Mouse (Mus musculus) frontal cortex, postnatal 14 days (tissue): ENCODE measurements at regions not wholly inside any gene's neighbourhood (a gene's known extent, or its start where the extent isn't known, plus 50 kb on each side); places are given as distances from the start of the nearest gene placed in this dataset.
A peak's percentile ranks its signal among the peaks of the same experiment; 100 is the strongest.

ENCODE experiments used
- DNase-seq, 2 experiments: peaks; one replicate each; pipeline ENCODE4 v3.0.0; 2022; ENCODE audit warnings: low spot score in 2 of 2

- no peak for DNase-seq
These were observed 276.5 kb downstream of the Rnf144b start for GRCm38 (mm10) chr13:47398976-47399375.

GRCm38 (mm10) chr13:47413261-47413660, 290.8 kb downstream of the Rnf144b start:
- DNase-seq = peak; percentile 5 to 11

DNA sequence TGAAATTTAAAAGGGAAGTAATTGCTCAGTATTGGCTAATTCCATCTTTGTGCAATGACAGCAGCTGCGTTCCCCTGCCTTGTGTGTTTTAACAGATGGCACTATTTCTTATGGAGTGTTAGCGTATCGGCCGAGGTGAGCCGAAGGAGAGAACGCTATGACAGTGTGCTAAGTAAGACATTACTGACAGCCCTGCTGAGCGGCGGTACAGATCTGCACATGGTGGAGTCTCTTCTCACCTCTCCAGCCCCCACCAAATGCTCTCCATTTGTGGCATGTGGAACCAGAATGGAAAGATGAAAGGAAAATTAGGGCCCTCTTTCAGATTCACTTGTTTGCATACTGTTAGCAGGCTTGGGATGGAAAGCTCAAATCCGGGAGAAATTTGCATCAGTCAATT, 291.5 kb downstream of the Rnf144b start:
- DNase-seq = peak; percentile 21 to 29

- DNase-seq = no peak
These were observed 307.5 kb downstream of the Rnf144b start for GRCm38 (mm10) chr13:47429856-47430365.

- DNase-seq = no peak
These were observed 308.0 kb downstream of the Rnf144b start for GRCm38 (mm10) chr13:47430409-47430808.

DNA sequence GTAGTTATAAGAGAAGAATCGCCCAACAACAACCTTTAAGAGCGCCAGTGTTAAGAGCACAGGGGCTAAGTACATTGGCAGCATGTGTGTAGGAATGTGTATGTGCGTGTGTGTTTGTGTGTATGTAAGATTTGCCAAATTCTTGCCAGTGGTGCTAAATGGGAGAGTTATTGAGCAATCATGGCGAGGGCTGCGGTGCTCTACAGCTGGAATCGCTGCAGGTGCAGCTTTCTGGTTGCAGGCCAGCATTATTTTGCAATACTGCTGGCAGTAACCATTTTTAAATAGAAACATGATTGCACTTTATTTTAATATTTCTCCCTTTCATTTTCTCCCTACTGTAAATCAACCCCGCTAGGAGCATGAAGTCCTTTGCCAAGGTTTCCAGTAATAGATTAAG, 313.2 kb downstream of the Rnf144b start:
- DNase-seq = no peak

DNA sequence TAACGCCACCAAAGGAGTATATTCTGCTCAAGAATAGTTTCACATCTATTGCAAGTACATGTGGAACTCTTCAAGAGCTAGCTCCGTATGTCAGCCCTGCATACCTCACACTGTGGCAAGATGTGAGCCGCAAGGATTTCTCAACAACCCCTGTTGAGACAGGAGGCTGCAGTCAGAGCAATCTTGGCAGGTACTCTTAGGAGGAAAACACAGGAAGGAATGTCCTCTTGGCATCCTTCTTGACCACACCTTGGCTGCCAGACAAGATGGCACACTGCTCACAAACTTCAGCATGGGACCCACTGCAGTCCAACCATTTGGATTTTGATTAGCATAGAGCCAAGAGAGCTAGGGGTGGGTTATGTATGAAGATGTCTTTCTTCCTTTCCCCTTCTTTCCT, 322.4 kb downstream of the Rnf144b start:
- DNase-seq = no peak

DNA sequence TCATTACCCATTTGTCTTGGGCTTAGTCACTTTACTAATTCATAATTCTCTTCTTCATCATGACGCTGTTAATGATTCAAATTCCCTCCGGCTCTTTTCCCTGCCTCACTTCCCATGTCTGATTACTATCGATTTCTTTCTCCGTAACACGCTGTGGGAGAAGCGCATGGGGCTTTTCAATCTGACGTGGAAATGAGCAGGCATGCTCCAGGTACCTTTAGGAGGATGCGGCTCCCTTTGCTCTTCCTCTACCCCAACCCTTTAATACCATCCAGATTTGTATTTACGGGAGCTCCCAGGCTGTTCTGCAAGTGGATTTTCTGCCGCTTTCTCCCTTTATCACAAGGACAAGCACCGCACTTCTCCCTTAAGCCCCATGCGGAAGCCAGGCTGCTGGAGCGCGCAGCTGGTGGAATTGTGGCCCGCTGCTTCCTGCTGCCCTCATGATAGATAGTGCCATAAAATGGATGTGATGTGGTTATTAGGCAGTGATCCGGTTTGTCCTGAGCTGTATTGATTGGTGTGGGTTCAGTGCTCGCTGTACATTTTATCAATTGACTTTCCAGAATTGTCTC, 329.8 kb downstream of the Rnf144b start:
- DNase-seq = no peak

- no peak for DNase-seq
These were observed 339.7 kb downstream of the Rnf144b start for GRCm38 (mm10) chr13:47462148-47462547.

GRCm38 (mm10) chr13:47471543-47472213, 349.2 kb downstream of the Rnf144b start:
- DNase-seq = no peak

DNA sequence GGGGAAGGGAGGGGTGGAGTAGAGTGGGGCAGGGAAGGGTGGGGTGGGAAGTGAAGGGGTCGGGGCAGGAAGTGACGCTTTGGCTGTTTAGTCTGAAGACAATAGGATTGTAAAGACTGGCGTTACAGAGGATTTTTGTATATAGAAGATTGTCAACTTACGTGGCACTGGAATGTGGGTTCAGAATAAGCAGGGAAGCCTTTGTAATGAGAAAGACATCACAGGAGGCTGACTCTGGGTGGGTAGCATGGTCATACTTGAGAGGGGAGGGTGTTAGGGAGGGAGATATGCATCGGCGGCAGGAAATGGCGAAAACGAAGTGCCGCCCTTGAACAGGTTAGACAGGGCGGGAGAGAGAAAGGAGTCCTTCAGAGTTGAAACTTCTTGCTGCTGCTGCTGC, 357.7 kb downstream of the Rnf144b start:
- no peak for DNase-seq

- DNase-seq = no peak
These were observed 362.4 kb downstream of the Rnf144b start for GRCm38 (mm10) chr13:47484819-47485218.

DNA sequence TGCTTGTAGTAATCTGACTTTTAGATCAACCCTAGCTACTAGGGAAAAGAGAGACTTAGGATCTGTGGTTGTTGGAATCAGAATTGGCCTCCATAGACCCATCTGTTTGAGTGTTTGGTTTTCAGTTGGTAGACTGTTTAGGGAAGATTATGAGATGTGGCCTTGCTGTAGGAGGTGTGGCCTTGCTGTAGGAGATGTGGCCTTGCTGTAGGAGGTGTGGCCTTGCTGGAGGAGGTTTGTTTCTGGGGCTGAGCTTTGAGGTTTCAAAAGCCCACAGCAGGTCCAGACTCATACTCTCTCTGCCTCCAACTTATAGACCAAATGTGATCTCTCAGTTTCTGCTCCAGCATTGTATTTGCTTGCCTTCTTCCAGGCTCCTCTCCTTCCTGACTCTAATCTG, 363.7 kb downstream of the Rnf144b start:
- no peak for DNase-seq

DNA sequence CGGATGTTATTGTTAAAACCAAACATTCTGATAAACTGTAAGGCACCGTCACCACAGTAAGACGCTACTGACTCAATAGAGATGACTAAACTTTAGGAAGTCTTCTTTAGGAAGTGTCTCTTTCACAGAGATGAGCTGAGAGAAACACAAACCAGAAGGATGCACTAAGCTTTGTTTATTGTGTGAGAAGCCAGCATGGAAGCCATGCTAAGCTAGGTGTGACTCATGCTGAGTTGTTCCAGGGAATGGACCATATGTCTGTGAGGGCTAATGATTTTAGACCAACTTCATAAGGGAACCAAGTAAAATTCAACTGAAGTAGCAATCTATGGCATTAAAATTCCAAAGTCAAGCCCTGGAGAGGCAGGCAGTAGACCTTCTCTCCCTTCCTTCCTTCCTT, 364.2 kb downstream of the Rnf144b start:
- no peak for DNase-seq

DNA sequence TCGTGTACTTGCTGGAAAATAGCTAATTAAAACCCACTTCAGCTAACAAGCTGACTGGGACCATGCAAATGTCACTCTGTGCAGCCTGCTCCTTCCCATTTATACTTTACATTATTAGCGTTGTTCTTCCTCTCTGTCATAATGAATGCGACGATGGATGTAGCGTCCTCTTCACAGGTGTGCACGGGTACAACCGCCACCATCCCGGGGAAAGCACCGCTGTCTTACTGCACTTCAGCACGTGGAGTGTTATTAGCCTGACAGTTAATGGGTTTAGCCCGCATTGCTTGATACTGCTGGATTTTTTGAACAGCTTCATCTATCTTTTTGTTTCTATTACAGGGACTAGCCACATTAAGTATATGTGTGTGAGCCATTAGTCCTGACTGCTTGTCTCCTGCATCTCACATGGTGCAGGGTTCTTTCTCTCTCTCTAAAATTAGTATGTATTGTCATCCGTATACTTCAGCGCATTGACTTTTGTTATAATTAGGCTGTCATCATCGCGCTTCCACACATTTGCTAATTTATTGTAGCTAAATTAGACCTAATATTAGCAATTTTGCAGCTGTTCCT, 383.0 kb downstream of the Rnf144b start:
- DNase-seq = no peak

DNA sequence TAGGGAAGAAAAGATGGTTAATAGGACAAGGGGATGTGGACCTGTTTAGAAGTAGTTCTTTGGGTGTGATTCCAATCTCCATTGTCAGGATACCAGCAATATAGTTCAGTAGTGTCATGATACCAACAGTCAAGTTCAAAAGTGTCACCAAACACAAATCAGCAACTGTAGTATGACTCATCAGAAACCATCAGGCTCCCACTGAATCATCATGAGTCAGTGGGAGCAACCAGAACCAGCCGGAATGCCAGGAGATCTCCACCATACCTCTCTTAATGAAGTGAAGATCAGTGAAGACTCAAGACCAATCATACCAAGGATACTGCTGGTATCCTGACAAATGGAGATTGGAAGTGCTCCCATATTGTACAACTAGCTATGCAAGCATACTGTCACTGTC, 410.5 kb downstream of the Rnf144b start:
- no peak for DNase-seq

GRCm38 (mm10) chr13:47537156-47537555, 414.7 kb downstream of the Rnf144b start:
- DNase-seq = no peak

DNA sequence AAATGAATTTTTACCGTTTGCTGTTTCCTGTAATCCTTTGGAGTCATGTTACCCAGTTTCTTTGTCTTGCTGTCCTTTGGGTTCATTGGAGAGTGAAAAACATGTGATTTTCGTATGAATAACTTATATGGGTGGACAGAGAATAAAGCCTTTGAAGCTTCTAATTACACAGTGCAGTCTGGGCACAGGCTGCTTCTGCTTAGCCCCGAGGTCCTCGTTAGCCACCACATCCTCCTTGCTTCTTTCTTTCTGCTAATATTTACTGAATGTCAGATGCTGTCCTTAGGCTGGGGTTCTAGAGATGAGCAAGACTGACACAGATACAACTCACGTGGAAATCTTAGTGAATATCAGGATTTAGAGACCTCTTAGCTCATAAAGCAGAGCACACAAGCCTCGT, 427.2 kb downstream of the Rnf144b start:
- DNase-seq = no peak

DNA sequence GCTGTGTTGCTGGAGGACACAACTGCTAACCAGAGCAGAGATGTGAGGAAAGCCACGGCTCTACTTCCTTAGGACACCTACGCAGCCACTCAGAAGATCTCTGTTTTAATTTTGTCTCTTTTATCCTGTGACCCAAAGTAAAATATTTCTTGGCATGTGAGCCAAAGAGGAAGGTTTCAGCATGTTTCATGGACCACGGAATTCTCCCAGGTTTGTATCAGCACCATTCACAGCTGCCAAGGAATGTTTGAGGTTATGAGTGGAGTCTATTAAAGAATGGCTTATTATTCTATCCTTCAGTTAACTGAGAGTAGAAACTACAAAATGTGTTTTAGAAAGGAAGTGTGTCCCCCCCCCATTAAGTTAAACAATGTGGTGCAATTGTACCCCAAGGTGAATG, 429.8 kb downstream of the Rnf144b start:
- DNase-seq = no peak

DNA sequence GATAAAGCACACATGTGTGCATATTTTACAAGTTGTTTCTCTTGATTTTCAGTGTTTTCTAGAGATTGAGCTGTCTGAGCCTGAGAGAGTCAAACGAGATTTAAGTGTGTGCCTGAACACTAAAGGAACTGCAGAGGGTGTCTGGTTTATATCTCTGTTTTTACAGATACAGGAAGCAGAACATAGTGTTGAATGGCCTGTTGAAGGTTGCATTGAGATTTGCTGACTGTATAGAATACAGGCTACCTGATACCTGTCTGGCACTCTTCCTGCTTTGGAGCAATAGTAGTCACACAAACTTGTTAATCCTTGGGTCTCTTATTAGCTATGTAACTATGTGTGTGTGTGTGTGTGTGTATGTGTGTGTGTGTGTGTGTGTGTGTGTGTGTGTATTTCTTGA, 431.7 kb downstream of the Rnf144b start:
- DNase-seq = no peak

GRCm38 (mm10) chr13:47557196-47557974, 434.9 kb downstream of the Rnf144b start:
- no peak for DNase-seq

GRCm38 (mm10) chr13:47562836-47563235, 440.4 kb downstream of the Rnf144b start:
- DNase-seq = no peak

DNA sequence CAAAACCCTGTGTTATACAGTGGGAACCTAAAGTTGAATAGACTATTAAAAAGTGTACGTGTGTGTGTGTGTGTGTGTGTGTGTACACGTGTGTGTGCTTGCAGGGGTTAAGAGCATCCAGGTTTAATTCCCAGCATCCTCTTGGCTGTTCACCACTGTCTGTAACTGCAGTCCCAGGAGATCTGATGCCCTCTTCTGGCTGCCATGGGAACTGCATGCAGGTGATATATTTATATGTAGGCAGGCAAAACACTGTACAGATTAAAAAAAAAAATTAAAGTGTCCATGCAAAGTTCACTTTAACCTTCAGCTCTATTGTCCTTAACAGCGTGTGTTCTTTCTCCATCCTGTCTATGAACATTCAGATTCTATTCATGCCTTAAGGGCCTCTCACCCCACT, 454.1 kb downstream of the Rnf144b start:
- DNase-seq = no peak
